Mouse (Mus musculus): ENCODE results near the gene Tmem130. TPM values are rescaled to one million over a fixed set of nuclear protein-coding genes. Genes with fewer than 3 reads are reported as not detected.

The Tmem130 gene
- polyA plus RNA-seq, 1 experiment, result 0.99 TPM

- WGBS, result 22% methylated on average over 8 of the region's 8 CpGs
Observed at GRCm38 (mm10) chr5:144734949-144735348, 26.7 kb downstream of the Tmem130 start.

GRCm38 (mm10) chr5:144733953-144734352 lies 27.7 kb downstream of the Tmem130 start:
- H3K4me3 ChIP-seq (ENCODE audit: low read depth, low read length), result no peak overlapping the region
- H3K4me1 ChIP-seq (ENCODE audit: control insufficient read depth, insufficient read depth, insufficient read length, low read length), result no peaks in the 10 kb centered on the region
- TF ChIP-seq POLR2A (IDR thresholded peaks at IDR 0.05; ENCODE audit: low read depth, low read length) (no peak), CTCF (IDR thresholded peaks at IDR 0.05; ENCODE audit: extremely low read depth, insufficient read length, insufficient replicate concordance, low read depth, low read length) (peak; percentile 54; the same call in 1 of the 2 replicates)
- WGBS, result 20% methylated on average over 4 of the region's 4 CpGs
- no peaks in the 10 kb centered on the region for H3K27me3 ChIP-seq (ENCODE audit: control insufficient read depth, insufficient read depth, low read length)
- no peak overlapping the region for H3K27ac ChIP-seq (ENCODE audit: insufficient read depth, low read depth, low read length)
- H3K36me3 ChIP-seq (ENCODE audit: control insufficient read depth, insufficient read depth, low read length), result no peaks in the 10 kb centered on the region

More at GRCm38 (mm10) chr5:144734949-144735348, 26.7 kb downstream of the Tmem130 start:
- H3K27me3 ChIP-seq (ENCODE audit: control insufficient read depth, insufficient read depth, low read length), result no peaks in the 10 kb centered on the region
- H3K36me3 ChIP-seq (ENCODE audit: control insufficient read depth, insufficient read depth, low read length), result no peaks in the 10 kb centered on the region
- H3K4me3 ChIP-seq (ENCODE audit: low read depth, low read length), result no peak overlapping the region
- TF ChIP-seq POLR2A (IDR thresholded peaks at IDR 0.05; ENCODE audit: low read depth, low read length) (no peak), CTCF (IDR thresholded peaks at IDR 0.05; ENCODE audit: extremely low read depth, insufficient read length, insufficient replicate concordance, low read depth, low read length) (peak; percentile 85; the same call in 1 of the 2 replicates)
- H3K27ac ChIP-seq (ENCODE audit: insufficient read depth, low read depth, low read length), result no peak overlapping the region
- H3K4me1 ChIP-seq (ENCODE audit: control insufficient read depth, insufficient read depth, insufficient read length, low read length), result no peaks in the 10 kb centered on the region

GRCm38 (mm10) chr5:144729216-144729615 lies 32.4 kb downstream of the Tmem130 start:
- 88% methylated on average over 8 of the region's 8 CpGs for WGBS
- H3K4me3 ChIP-seq (ENCODE audit: low read depth, low read length), result no peak overlapping the region

GRCm38 (mm10) chr5:144728237-144728636 lies 33.4 kb downstream of the Tmem130 start:
- WGBS, result 68% methylated on average over 5 of the region's 5 CpGs
- Histone ChIP-seq H3K4me1 (ENCODE audit: control insufficient read depth, insufficient read depth, insufficient read length, low read length) (no peaks in the 10 kb centered on the region), H3K36me3 (ENCODE audit: control insufficient read depth, insufficient read depth, low read length) (no peaks in the 10 kb centered on the region), H3K27me3 (ENCODE audit: control insufficient read depth, insufficient read depth, low read length) (no peaks in the 10 kb centered on the region), H3K4me3 (ENCODE audit: low read depth, low read length) (no peak overlapping the region), H3K27ac (ENCODE audit: insufficient read depth, low read depth, low read length) (no peak overlapping the region)
- TF ChIP-seq CTCF (IDR thresholded peaks at IDR 0.05; ENCODE audit: extremely low read depth, insufficient read length, insufficient replicate concordance, low read depth, low read length) (no peak), POLR2A (IDR thresholded peaks at IDR 0.05; ENCODE audit: low read depth, low read length) (no peak)

More at GRCm38 (mm10) chr5:144729216-144729615, 32.4 kb downstream of the Tmem130 start:
- Histone ChIP-seq H3K27me3 (ENCODE audit: control insufficient read depth, insufficient read depth, low read length) (no peaks in the 10 kb centered on the region), H3K36me3 (ENCODE audit: control insufficient read depth, insufficient read depth, low read length) (no peaks in the 10 kb centered on the region), H3K27ac (ENCODE audit: insufficient read depth, low read depth, low read length) (no peak overlapping the region), H3K4me1 (ENCODE audit: control insufficient read depth, insufficient read depth, insufficient read length, low read length) (no peaks in the 10 kb centered on the region)
- TF ChIP-seq CTCF (IDR thresholded peaks at IDR 0.05; ENCODE audit: extremely low read depth, insufficient read length, insufficient replicate concordance, low read depth, low read length) (no peak), POLR2A (IDR thresholded peaks at IDR 0.05; ENCODE audit: low read depth, low read length) (no peak)

GRCm38 (mm10) chr5:144727119-144727518 lies 34.5 kb downstream of the Tmem130 start:
- Histone ChIP-seq H3K27ac (ENCODE audit: insufficient read depth, low read depth, low read length) (no peak overlapping the region), H3K27me3 (ENCODE audit: control insufficient read depth, insufficient read depth, low read length) (no peaks in the 10 kb centered on the region), H3K4me1 (ENCODE audit: control insufficient read depth, insufficient read depth, insufficient read length, low read length) (no peaks in the 10 kb centered on the region), H3K36me3 (ENCODE audit: control insufficient read depth, insufficient read depth, low read length) (no peaks in the 10 kb centered on the region), H3K4me3 (ENCODE audit: low read depth, low read length) (no peak overlapping the region)
- WGBS, result 5% methylated on average over 9 of the region's 9 CpGs
- peak; percentile 72; the same call in 1 of the 2 replicates for TF ChIP-seq CTCF (IDR thresholded peaks at IDR 0.05; ENCODE audit: extremely low read depth, insufficient read length, insufficient replicate concordance, low read depth, low read length)
- no peak for TF ChIP-seq POLR2A (IDR thresholded peaks at IDR 0.05; ENCODE audit: low read depth, low read length)

- TF ChIP-seq CTCF (IDR thresholded peaks at IDR 0.05; ENCODE audit: extremely low read depth, insufficient read length, insufficient replicate concordance, low read depth, low read length), result no peak
- TF ChIP-seq POLR2A (IDR thresholded peaks at IDR 0.05; ENCODE audit: low read depth, low read length), result no peak
- Histone ChIP-seq H3K27me3 (ENCODE audit: control insufficient read depth, insufficient read depth, low read length) (no peaks in the 10 kb centered on the region), H3K36me3 (ENCODE audit: control insufficient read depth, insufficient read depth, low read length) (no peaks in the 10 kb centered on the region), H3K4me3 (ENCODE audit: low read depth, low read length) (no peak overlapping the region), H3K4me1 (ENCODE audit: control insufficient read depth, insufficient read depth, insufficient read length, low read length) (no peaks in the 10 kb centered on the region), H3K27ac (ENCODE audit: insufficient read depth, low read depth, low read length) (no peak overlapping the region)
- 75% methylated on average over 3 of the region's 3 CpGs for WGBS
Observed at GRCm38 (mm10) chr5:144725554-144725953, 36.1 kb downstream of the Tmem130 start.

- no peaks in the 10 kb centered on the region for H3K27me3 ChIP-seq (ENCODE audit: control insufficient read depth, insufficient read depth, low read length)
- H3K36me3 ChIP-seq (ENCODE audit: control insufficient read depth, insufficient read depth, low read length), result no peaks in the 10 kb centered on the region
- no peaks in the 10 kb centered on the region for H3K4me1 ChIP-seq (ENCODE audit: control insufficient read depth, insufficient read depth, insufficient read length, low read length)
- H3K27ac ChIP-seq (ENCODE audit: insufficient read depth, low read depth, low read length), result no peak overlapping the region
- no peak for TF ChIP-seq CTCF (IDR thresholded peaks at IDR 0.05; ENCODE audit: extremely low read depth, insufficient read length, insufficient replicate concordance, low read depth, low read length)
- TF ChIP-seq POLR2A (IDR thresholded peaks at IDR 0.05; ENCODE audit: low read depth, low read length), result no peak
- WGBS, result 51% methylated on average over 2 of the region's 2 CpGs
- no peak overlapping the region for H3K4me3 ChIP-seq (ENCODE audit: low read depth, low read length)
Observed at GRCm38 (mm10) chr5:144724926-144725325, 36.7 kb downstream of the Tmem130 start.

Data from small intestine, adult 2 months (tissue).